9 mouse cellular contexts compared by ENCODE assay signal in the genomic region with DNA sequence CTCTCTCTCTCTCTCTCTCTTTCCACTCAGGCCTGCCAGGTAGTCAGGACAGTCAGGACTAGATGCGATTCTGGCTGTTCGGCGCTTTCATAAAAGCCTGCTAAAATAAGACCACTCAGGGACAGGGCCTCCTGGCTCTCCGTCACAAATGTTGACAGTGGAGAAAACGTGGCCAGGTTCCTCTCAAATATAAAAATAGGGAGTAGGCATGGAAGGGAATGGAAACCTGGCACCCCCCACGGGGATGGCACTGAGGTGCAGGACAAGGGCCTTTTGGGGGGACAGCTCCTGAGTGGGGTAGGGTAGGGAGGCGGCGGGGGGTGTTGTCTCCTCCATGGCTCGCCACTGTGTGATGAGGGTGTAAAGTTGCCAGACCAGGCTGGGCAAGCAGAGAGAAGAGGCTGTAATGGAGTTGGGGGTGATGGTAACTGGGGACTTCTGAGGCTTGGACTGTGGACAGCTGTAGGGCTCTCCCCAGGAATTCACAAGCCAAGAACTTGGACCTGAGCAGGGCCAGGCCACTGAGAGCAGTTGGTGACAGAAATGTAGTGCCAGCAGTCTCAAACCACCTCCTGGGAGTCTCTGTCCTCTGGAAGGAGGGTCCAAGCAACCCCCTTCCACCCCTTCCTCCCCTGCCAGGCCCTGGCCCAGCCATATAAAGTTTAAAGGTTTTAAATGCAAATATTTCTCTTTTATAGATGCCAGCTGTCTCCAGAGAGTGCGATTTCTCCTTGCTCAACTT. TPM values are rescaled to one million over a fixed set of nuclear protein-coding genes. Genes with fewer than 3 reads are reported as not detected.
DNase-seq lines count a peak whose midpoint lies in the region; ATAC-seq and TF ChIP-seq lines count a peak whose summit lies in the region.
"Had no signal": no experiment of that assay in that cellular context is flagged by ENCODE, and none has a peak within 500 bp of the region (broad histone marks: within the 10 kb centered on the region; RNA-seq: fewer than 3 reads in every experiment).

No protein-coding gene starts in this region.

- 49% methylated on average over 10 of the region's 10 CpGs for WGBS in kidney, embryonic 15.5 days
- WGBS in forebrain, embryonic 11.5 days: 46% methylated on average over 10 of the region's 10 CpGs
- 52% methylated on average over 10 of the region's 10 CpGs for WGBS in intestine, embryonic 15.5 days

- no peak for DNase-seq in kidney, adult 9 months
- DNase-seq in forebrain, embryonic 11.5 days (ENCODE audit: low spot score): peak; percentile 61
- DNase-seq in right cerebral cortex, postnatal 4 days: no peak
- DNase-seq in adrenal gland, postnatal 25 days: no peak
- no peak for DNase-seq in right cerebral cortex, adult 2 months (ENCODE audit: low spot score in 2 of 2)

- no peak for TF ChIP-seq POLR2A in myocyte (IDR thresholded peaks at IDR 0.05; ENCODE audit: insufficient read length, low read depth)

- peak overlapping the region; percentile 61 for H3K27ac ChIP-seq in kidney, embryonic 15.5 days
- peak overlapping the region; percentile 93 for H3K27ac ChIP-seq in forebrain, embryonic 11.5 days (ENCODE audit: low read depth, low read length)
- H3K27ac ChIP-seq in intestine, embryonic 15.5 days: peak overlapping the region; percentile 75

- no peak overlapping the region for H3K4me3 ChIP-seq in kidney, embryonic 15.5 days (replicated peaks)
- H3K4me3 ChIP-seq in forebrain, embryonic 11.5 days (ENCODE audit: low read depth, low read length): no peak overlapping the region
- no peak overlapping the region for H3K4me3 ChIP-seq in intestine, embryonic 15.5 days (replicated peaks)
- H3K4me3 ChIP-seq in myocyte: no peak overlapping the region

- no peak overlapping the region for H3ac ChIP-seq in myocyte (ENCODE audit: control insufficient read depth, insufficient read length)

- peak overlapping the region; percentile 44 for H3K4me2 ChIP-seq in kidney, embryonic 15.5 days
- peak overlapping the region; percentile 41; the same call in 1 of the 2 replicates for H3K4me2 ChIP-seq in forebrain, embryonic 11.5 days (ENCODE audit: low read depth, low read length, severe bottlenecking)
- peak overlapping the region; percentile 33 for H3K4me2 ChIP-seq in intestine, embryonic 15.5 days (replicated peaks)
- peak overlapping the region; percentile 40 for H3K4me2 ChIP-seq in myocyte (ENCODE audit: low read depth)

- no peaks in the 10 kb centered on the region for H3K9me3 ChIP-seq in kidney, embryonic 15.5 days (replicated peaks)
- H3K9me3 ChIP-seq in forebrain, embryonic 11.5 days (ENCODE audit: control insufficient read depth, low read length): no peaks in the 10 kb centered on the region
- H3K9me3 ChIP-seq in intestine, embryonic 15.5 days: no peaks in the 10 kb centered on the region
- H3K9me3 ChIP-seq: G1E had no signal

- no peaks in the 10 kb centered on the region for H3K36me3 ChIP-seq in kidney, embryonic 15.5 days
- no peaks in the 10 kb centered on the region for H3K36me3 ChIP-seq in forebrain, embryonic 11.5 days (ENCODE audit: control insufficient read depth, insufficient read depth, low read length)
- no peaks in the 10 kb centered on the region for H3K36me3 ChIP-seq in intestine, embryonic 15.5 days
- no peaks in the 10 kb centered on the region for H3K36me3 ChIP-seq in myocyte (ENCODE audit: control insufficient read depth, insufficient read depth)

- no peaks in the 10 kb centered on the region for H3K79me2 ChIP-seq in myocyte (ENCODE audit: control insufficient read depth, insufficient read depth)

- peaks cover 85% of the 10 kb centered on the region for H3K4me1 ChIP-seq in kidney, embryonic 15.5 days
- peaks cover 76% of the 10 kb centered on the region for H3K4me1 ChIP-seq in forebrain, embryonic 11.5 days (replicated peaks; ENCODE audit: control insufficient read depth, insufficient read depth, low read length)
- peaks cover 82% of the 10 kb centered on the region for H3K4me1 ChIP-seq in intestine, embryonic 15.5 days (replicated peaks)

- no peak overlapping the region for H3K9ac ChIP-seq in kidney, embryonic 15.5 days
- H3K9ac ChIP-seq in forebrain, embryonic 11.5 days (ENCODE audit: low read length): peak overlapping the region; percentile 37
- H3K9ac ChIP-seq in intestine, embryonic 15.5 days: 0 out of 2 replicates have a peak overlapping the region, but pooled peaks have one; percentile 28

- ATAC-seq in kidney, embryonic 15.5 days (replicated peaks; ENCODE audit: low FRiP score): no peak
- ATAC-seq in forebrain, embryonic 11.5 days (replicated peaks; ENCODE audit: low FRiP score): no peak
- ATAC-seq in intestine, embryonic 15.5 days: no peak

- H3K27me3 ChIP-seq in kidney, embryonic 15.5 days: peaks cover 13% of the 10 kb centered on the region; the same call in 1 of the 2 replicates
- H3K27me3 ChIP-seq in forebrain, embryonic 11.5 days (ENCODE audit: control insufficient read depth, insufficient read depth, low read length): no peaks in the 10 kb centered on the region
- H3K27me3 ChIP-seq in intestine, embryonic 15.5 days (replicated peaks): no peaks in the 10 kb centered on the region
- no peaks in the 10 kb centered on the region for H3K27me3 ChIP-seq in myocyte (ENCODE audit: control insufficient read depth, insufficient read depth, insufficient read length)

TF ChIP-seq in myocyte, 11 proteins besides CTCF, POLR2A, EP300 and RAD21:
- no peak for TF ChIP-seq SRF (IDR thresholded peaks at IDR 0.05; ENCODE audit: control insufficient read depth, insufficient read length, low read depth)
- no peak for TF ChIP-seq TCF12 (IDR thresholded peaks at IDR 0.05; ENCODE audit: insufficient read depth, poor library complexity, severe bottlenecking)
- TF ChIP-seq MAX (IDR thresholded peaks at IDR 0.05; ENCODE audit: low read depth): no peak
- TF ChIP-seq MYOG (IDR thresholded peaks at IDR 0.05; ENCODE audit: control insufficient read depth in 1 of 3, insufficient read depth in 1 of 3, insufficient read length in 2 of 3, low read depth in 2 of 3): peak in 1 of 3 experiments; percentile 60
- TF ChIP-seq MYOD1 (IDR thresholded peaks at IDR 0.05; ENCODE audit: control insufficient read depth in 1 of 3, insufficient read length in 2 of 3, low read depth in 2 of 3): peak in 1 of 3 experiments; percentile 36

RNA-seq across cellular contexts. Expression of gene Gins2, which starts 57.2 kb away (rescaled TPM):
- polyA plus RNA-seq in kidney, embryonic 15.5 days (2015; fragmentation: Nextera tagmentation; extraction: Ambion mirVana): 107 and 110 TPM in 2 replicates
- polyA plus RNA-seq in forebrain, embryonic 11.5 days (2014; fragmentation: Nextera tagmentation; extraction: Ambion mirVana): 105 and 115 TPM in 2 replicates
- 88.4 and 88.8 TPM in 2 replicates for polyA plus RNA-seq in intestine, embryonic 15.5 days (2015; fragmentation: Nextera tagmentation; extraction: Ambion mirVana)
- polyA plus RNA-seq in myocyte (2012; fragmentation: generic; extraction: Trizol): 11.2 TPM
- total RNA-seq in adrenal gland, postnatal 25 days (2021): 12.2 and 12.4 TPM in 2 replicates
